Mouse (Mus musculus): ENCODE measurements around the gene Dst. TPM values are rescaled to one million over a fixed set of nuclear protein-coding genes. Genes with fewer than 3 reads are reported as not detected.

The Dst gene
- total and polyA plus RNA-seq, 2 experiments from 2014 or later: 23.1 to 134 TPM

DNA sequence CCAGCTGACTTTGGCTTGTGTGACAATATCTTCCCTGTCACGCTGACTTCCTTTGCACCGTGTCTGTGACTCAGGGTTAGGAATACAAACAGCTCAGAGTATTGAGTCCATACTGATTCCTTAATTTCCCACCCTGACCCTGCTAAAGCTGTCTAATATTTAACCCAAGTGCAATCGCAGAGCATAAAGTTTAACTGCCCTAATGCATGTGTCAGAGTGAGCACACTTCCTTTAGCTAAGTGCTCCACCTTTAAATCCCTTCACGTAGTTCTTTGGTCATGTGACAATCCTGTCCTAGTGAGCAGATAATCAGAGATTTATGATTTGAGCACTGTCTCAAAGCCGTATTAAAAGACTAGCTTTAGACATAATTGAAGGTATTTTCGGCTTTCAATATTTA is 212.6 kb downstream of the Dst start:
- Histone ChIP-seq H3K4me3 (ENCODE audit: low read depth, low read length) (no peak overlapping the region), H3K4me2 (ENCODE audit: low read depth) (no peak overlapping the region)
- WGBS: 79% methylated on average over 6 of the region's 6 CpGs

DNA sequence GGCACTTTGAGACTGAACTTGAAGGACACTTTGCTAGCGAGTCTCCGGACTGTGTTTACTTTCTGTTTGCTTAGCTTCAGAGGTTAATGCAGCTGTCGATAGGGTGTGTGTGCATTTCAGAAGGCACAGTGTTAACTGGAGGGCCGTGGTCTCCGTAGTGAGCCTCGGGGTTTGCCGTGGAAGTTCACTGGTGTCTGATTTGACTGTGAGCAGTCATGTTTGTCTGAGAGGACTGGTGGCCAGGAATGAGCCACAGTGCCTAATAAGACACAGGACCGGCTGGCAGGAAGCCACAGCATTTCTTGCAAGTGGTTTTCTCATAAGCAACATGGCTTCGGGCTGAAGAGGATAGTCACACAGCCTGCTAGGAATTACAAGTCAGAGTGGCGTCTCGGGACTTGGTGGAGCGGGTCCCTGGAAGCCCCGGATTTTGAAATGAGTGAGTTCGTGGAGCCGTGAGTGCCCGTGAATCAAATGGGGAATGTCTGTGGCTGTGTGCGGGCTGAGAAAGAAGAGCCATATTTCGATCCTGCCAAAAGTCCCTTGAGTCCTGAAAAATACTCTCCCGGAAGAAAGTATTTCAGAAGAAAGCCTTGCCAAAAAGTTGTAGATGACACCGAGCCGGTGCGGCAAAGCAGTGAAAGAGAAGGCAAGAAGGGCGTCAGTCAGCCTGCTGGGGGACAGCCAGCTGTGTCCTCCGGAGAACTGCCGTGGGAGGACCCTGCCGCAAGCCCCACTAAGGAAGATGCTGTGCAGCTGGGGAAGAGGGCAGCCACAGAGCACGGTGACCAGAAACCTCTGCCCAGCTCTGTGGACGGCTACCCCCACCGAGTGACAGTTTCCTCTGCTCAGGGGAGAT is 213.4 kb downstream of the Dst start:
- no peak overlapping the region for H3K27ac ChIP-seq (ENCODE audit: low read depth, low read length)
- ATAC-seq (no peak), DNase-seq (peak; percentile 28)
- H3K36me3 ChIP-seq (ENCODE audit: insufficient read depth): no peaks in the 10 kb centered on the region
- no peaks in the 10 kb centered on the region for H3K9me3 ChIP-seq (ENCODE audit: low read length)
- WGBS: 55% methylated on average over 29 of the region's 29 CpGs
- no peak overlapping the region for H3K4me3 ChIP-seq (ENCODE audit: low read depth, low read length)
- TF ChIP-seq CTCF (IDR thresholded peaks at IDR 0.05; ENCODE audit: low read depth): no peak
- no peak overlapping the region; the same call in 1 of the 2 replicates for H3K9ac ChIP-seq
- H3K27me3 ChIP-seq (ENCODE audit: insufficient read depth, low read length): no peaks in the 10 kb centered on the region
- peak overlapping the region; percentile 30 for H3K4me2 ChIP-seq (ENCODE audit: low read depth)
- no peaks in the 10 kb centered on the region for H3K4me1 ChIP-seq (ENCODE audit: insufficient read depth)

More for the DNA sequence above, 212.6 kb downstream of the Dst start:
- TF ChIP-seq CTCF (IDR thresholded peaks at IDR 0.05; ENCODE audit: low read depth): no peak
- no peak overlapping the region for H3K27ac ChIP-seq (ENCODE audit: low read depth, low read length)
- H3K4me1 ChIP-seq (ENCODE audit: insufficient read depth): no peaks in the 10 kb centered on the region
- no peaks in the 10 kb centered on the region for H3K9me3 ChIP-seq (ENCODE audit: low read length)
- no peaks in the 10 kb centered on the region for H3K27me3 ChIP-seq (ENCODE audit: insufficient read depth, low read length)
- DNase-seq (no peak), ATAC-seq (no peak)
- H3K36me3 ChIP-seq (ENCODE audit: insufficient read depth): no peaks in the 10 kb centered on the region
- no peak overlapping the region for H3K9ac ChIP-seq

DNA sequence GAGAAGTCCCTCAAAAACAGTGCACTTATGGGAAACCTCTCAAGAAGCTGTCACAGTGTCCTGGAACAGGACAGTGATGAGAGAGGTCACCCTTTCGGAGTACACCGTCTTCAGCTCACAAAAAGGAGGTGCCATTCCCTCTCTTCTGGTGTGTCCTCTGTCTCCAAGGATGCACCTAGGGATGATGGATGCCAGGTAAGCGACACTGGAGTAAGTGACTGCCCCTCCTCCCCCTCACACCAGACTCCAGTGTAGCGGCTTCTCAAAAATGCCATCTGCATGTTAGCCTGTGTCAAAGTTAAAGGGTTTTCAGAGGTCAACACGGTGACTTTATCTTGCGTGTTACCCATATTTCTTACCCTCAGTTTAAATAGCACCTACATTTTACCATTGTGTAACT is 214.2 kb downstream of the Dst start:
- H3K27me3 ChIP-seq (ENCODE audit: insufficient read depth, low read length): no peaks in the 10 kb centered on the region
- no peaks in the 10 kb centered on the region for H3K36me3 ChIP-seq (ENCODE audit: insufficient read depth)
- DNase-seq (no peak), ATAC-seq (no peak)
- H3K4me2 ChIP-seq (ENCODE audit: low read depth): no peak overlapping the region
- 93% methylated on average over 6 of the region's 6 CpGs for WGBS
- no peaks in the 10 kb centered on the region for H3K9me3 ChIP-seq (ENCODE audit: low read length)
- H3K27ac ChIP-seq (ENCODE audit: low read depth, low read length): no peak overlapping the region
- no peak overlapping the region for H3K9ac ChIP-seq
- no peak overlapping the region for H3K4me3 ChIP-seq (ENCODE audit: low read depth, low read length)
- no peak for TF ChIP-seq CTCF (IDR thresholded peaks at IDR 0.05; ENCODE audit: low read depth)
- H3K4me1 ChIP-seq (ENCODE audit: insufficient read depth): no peaks in the 10 kb centered on the region

DNA sequence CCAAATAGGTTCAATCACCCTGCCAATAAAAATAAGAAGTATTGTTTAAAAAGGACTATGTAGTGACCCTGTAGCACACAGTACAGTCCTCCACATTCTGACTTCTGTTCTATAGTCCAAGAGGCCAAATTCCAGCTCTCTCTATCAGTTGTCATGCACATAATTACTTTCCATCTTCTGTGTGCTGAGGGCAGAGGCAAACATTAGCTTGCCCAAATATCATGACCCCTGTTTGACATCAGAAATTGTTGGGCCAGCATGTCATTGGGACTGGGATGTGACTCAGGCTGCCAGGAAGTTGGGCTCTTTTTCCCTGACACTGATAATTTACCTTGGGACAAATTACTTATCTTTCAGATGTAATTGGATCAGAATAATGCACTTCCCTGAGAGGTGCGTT is 214.9 kb downstream of the Dst start:
- H3K4me3 ChIP-seq (ENCODE audit: low read depth, low read length): no peak overlapping the region
- no peak overlapping the region for H3K27ac ChIP-seq (ENCODE audit: low read depth, low read length)
- H3K9ac ChIP-seq: no peak overlapping the region
- TF ChIP-seq CTCF (IDR thresholded peaks at IDR 0.05; ENCODE audit: low read depth): no peak
- no peak for ATAC-seq
- 73% methylated on average over 1 of the region's 1 CpGs for WGBS
- no peak for DNase-seq
- no peaks in the 10 kb centered on the region for H3K36me3 ChIP-seq (ENCODE audit: insufficient read depth)
- H3K4me2 ChIP-seq (ENCODE audit: low read depth): no peak overlapping the region
- no peaks in the 10 kb centered on the region for H3K9me3 ChIP-seq (ENCODE audit: low read length)
- no peaks in the 10 kb centered on the region for H3K27me3 ChIP-seq (ENCODE audit: insufficient read depth, low read length)
- no peaks in the 10 kb centered on the region for H3K4me1 ChIP-seq (ENCODE audit: insufficient read depth)

DNA sequence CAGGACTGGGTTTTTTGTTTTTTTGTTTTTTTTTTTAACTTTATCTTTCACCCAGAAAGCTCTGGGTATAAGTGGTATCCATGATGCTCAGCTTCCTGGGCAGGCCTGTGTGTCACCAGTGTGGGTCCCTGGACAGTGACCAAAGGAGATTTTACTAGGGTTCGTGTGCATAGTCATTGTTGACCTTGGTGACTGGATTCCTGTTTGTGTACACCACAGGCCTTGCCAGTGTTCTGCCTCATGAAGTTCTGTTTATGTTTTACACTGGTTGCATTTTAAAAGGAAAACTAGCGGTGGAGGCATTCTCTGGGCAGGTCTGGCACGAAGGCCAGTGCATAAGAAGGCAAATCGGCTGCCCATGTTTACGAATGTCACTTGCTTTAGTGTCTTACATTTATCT is 215.3 kb downstream of the Dst start:
- DNase-seq: no peak
- no peaks in the 10 kb centered on the region for H3K4me1 ChIP-seq (ENCODE audit: insufficient read depth)
- no peak overlapping the region for H3K4me2 ChIP-seq (ENCODE audit: low read depth)
- no peak for ATAC-seq
- H3K4me3 ChIP-seq (ENCODE audit: low read depth, low read length): no peak overlapping the region
- H3K36me3 ChIP-seq (ENCODE audit: insufficient read depth): no peaks in the 10 kb centered on the region
- H3K27me3 ChIP-seq (ENCODE audit: insufficient read depth, low read length): no peaks in the 10 kb centered on the region
- 84% methylated on average over 5 of the region's 5 CpGs for WGBS
- no peaks in the 10 kb centered on the region for H3K9me3 ChIP-seq (ENCODE audit: low read length)
- TF ChIP-seq CTCF (IDR thresholded peaks at IDR 0.05; ENCODE audit: low read depth): no peak
- no peak overlapping the region for H3K27ac ChIP-seq (ENCODE audit: low read depth, low read length)
- no peak overlapping the region for H3K9ac ChIP-seq

DNA sequence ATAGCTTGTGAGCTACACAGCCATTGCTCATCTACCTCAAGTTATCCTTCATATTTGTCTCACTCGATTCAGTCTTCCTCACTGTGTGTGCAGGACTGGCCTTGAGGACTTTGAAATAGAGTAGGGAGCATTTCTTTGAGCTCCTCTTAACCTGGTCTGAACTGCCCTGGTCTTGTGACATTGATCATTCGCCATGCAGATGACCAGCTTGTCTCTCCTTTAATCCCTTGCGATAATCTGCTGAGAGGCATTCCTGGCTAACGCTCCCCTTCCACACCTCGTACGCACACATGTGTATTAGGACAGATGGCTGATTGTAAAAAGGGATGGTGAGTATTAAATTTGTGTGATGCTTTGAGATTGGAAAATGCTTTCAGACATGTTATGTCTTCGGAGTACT is 216.4 kb downstream of the Dst start:
- no peak for ATAC-seq
- Histone ChIP-seq H3K4me3 (ENCODE audit: low read depth, low read length) (no peak overlapping the region), H3K36me3 (ENCODE audit: insufficient read depth) (no peaks in the 10 kb centered on the region), H3K9me3 (ENCODE audit: low read length) (no peaks in the 10 kb centered on the region), H3K27ac (ENCODE audit: low read depth, low read length) (no peak overlapping the region), H3K4me1 (ENCODE audit: insufficient read depth) (no peaks in the 10 kb centered on the region), H3K9ac (no peak overlapping the region), H3K4me2 (ENCODE audit: low read depth) (no peak overlapping the region), H3K27me3 (ENCODE audit: insufficient read depth, low read length) (no peaks in the 10 kb centered on the region)
- WGBS: 73% methylated on average over 7 of the region's 7 CpGs
- no peak for TF ChIP-seq CTCF (IDR thresholded peaks at IDR 0.05; ENCODE audit: low read depth)
- no peak for DNase-seq

DNA sequence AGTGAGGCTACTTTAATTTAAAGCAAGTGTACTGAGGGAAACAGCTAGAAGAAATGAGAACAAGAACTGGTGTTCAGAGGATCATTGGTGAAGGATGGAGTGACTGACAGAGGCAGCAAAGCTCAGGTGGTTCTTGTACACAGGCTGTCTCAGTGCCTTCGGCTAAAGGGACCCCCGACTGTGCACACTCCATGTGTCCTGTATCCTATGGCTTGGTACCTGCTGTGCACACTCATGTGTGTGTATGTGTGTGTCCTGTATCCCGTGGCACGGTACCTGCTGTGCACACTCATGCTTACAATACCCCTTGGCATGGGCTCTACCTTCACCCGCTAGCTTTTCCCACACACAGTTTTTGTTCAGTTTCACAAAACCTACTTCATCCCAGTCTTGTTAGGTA is 217.1 kb downstream of the Dst start:
- Histone ChIP-seq H3K9ac (no peak overlapping the region), H3K36me3 (ENCODE audit: insufficient read depth) (no peaks in the 10 kb centered on the region), H3K27me3 (ENCODE audit: insufficient read depth, low read length) (no peaks in the 10 kb centered on the region), H3K4me2 (ENCODE audit: low read depth) (no peak overlapping the region), H3K4me1 (ENCODE audit: insufficient read depth) (no peaks in the 10 kb centered on the region), H3K4me3 (ENCODE audit: low read depth, low read length) (no peak overlapping the region), H3K27ac (ENCODE audit: low read depth, low read length) (no peak overlapping the region), H3K9me3 (ENCODE audit: low read length) (no peaks in the 10 kb centered on the region)
- no peak for TF ChIP-seq CTCF (IDR thresholded peaks at IDR 0.05; ENCODE audit: low read depth)
- DNase-seq: no peak
- no peak for ATAC-seq
- WGBS: 91% methylated on average over 5 of the region's 5 CpGs
